Mouse (Mus musculus): Measurements from ENCODE around the gene Csrp3.

DNA sequence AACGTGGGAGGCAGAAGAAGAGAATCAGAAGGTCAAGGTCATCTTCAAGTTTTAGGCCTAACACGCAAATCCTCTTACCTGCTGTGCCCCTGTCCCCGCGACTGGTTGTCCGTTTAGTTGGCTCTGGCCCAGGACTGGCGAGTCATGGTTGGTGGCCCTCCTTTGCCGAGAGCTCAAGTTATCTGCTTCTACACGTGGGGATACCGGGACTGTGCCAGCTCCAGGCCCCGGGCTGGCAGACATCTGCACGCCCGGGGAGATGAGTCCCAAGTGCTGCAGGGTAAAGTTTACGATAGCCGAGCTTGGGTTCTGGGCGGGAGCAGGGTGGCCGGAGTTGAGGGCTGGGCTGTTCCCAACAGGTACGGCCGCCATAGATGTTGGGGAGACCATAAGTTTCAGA lies 19.7 kb upstream of the Csrp3 start:
- TF ChIP-seq CTCF (IDR thresholded peaks at IDR 0.05; ENCODE audit: control insufficient read depth, insufficient read depth, insufficient read length) = no peak
- TF ChIP-seq MAX (IDR thresholded peaks at IDR 0.05) = no peak
- TF ChIP-seq CEBPB (IDR thresholded peaks at IDR 0.05; ENCODE audit: low read depth) = no peak
- no peak for TF ChIP-seq FOSL1 (IDR thresholded peaks at IDR 0.05; ENCODE audit: insufficient read depth, low read length, poor library complexity, severe bottlenecking)
- no peak for TF ChIP-seq USF1 (IDR thresholded peaks at IDR 0.05; ENCODE audit: low read depth)

All from C2C12 (cell line).